Mouse (Mus musculus) CH12.LX (cell line): ENCODE results near the gene Prss22.

Experiments
- BHLHE40 ChIP-seq: IDR thresholded peaks from 2 replicates; pipeline ENCODE4 v1.6.1; 2011; ENCODE audit warnings: mild to moderate bottlenecking, low read depth, low read length, improper control_type of control experiment
- CTCF ChIP-seq, 2 experiments: IDR thresholded peaks in 1 of 2; conservative IDR thresholded peaks in 1 of 2; 2 replicates each; pipeline ENCODE4 v1.5.1; 2011 to 2012; ENCODE audit warnings: low read depth in 2 of 2, low read length in 2 of 2, improper control_type of control experiment in 1 of 2, inconsistent platforms in 1 of 2, mild to moderate bottlenecking in 1 of 2, moderate library complexity in 1 of 2
- E2F4 ChIP-seq: IDR thresholded peaks from 2 replicates; pipeline ENCODE4 v1.6.1; 2011; ENCODE audit warnings: low read depth, low read length, improper control_type of control experiment; ENCODE audit not compliant: insufficient replicate concordance
- EP300 ChIP-seq: IDR thresholded peaks from 2 replicates; pipeline ENCODE4 v1.6.1; 2011; ENCODE audit warnings: low read length, improper control_type of control experiment
- POLR2AphosphoS2 ChIP-seq: IDR thresholded peaks from 2 replicates; pipeline ENCODE4 v1.6.1; 2011; ENCODE audit warnings: low read depth, low read length, improper control_type of control experiment
- USF1 ChIP-seq: IDR thresholded peaks from 2 replicates; pipeline ENCODE4 v1.6.1; 2014; ENCODE audit warnings: low read depth, mild to moderate bottlenecking, inconsistent platforms, low read length, improper control_type of control experiment
- ZNF384 ChIP-seq: IDR thresholded peaks from 2 replicates; pipeline ENCODE4 v1.6.1; 2012; ENCODE audit warnings: low read depth, low read length, improper control_type of control experiment, inconsistent platforms

DNA sequence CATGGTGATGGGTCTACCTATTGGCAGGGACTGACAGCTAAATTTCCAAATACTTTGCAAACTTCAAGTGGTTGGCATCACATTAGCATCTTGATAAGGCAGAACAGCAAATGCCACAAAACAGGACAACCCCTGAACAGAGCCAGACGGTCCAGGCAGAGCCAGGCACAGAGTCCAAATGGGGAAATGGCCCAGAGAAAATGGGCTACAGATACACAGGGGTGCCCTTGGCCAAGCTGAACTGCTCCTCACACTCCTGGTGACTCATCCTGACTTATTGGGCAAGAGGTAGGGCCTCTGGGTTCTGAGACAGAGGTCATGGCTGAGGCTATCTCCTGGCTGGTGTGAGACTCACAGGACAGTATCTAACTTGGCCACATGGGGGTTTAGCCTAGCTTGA, 9.5 kb upstream of the Prss22 start:
- TF ChIP-seq CTCF (conservative IDR thresholded peaks at IDR 0.05 in 1 of 2, IDR thresholded peaks at IDR 0.05 in 1 of 2; ENCODE audit: low read depth in 2 of 2, low read length in 2 of 2) (no peak), USF1 (no peak), BHLHE40 (no peak), EP300 (no peak), ZNF384 (no peak), POLR2AphosphoS2 (no peak), E2F4 (no peak)
